Mouse (Mus musculus): ENCODE measurements around the gene Nme7. TPM values are rescaled to one million over a fixed set of nuclear protein-coding genes. Genes with fewer than 3 reads are reported as not detected.

The Nme7 gene
- polyA plus RNA-seq, 1 experiment from 2014 or later: 51.6 TPM

- Histone ChIP-seq H3K4me1 (ENCODE audit: control insufficient read depth, insufficient read depth, low read length) (no peaks in the 10 kb centered on the region), H3K4me3 (ENCODE audit: low read depth, low read length) (no peak overlapping the region), H3K9me3 (replicated peaks; ENCODE audit: control insufficient read depth, low read length) (no peaks in the 10 kb centered on the region), H3K27me3 (ENCODE audit: control insufficient read depth, insufficient read depth, low read length) (no peaks in the 10 kb centered on the region), H3K36me3 (replicated peaks; ENCODE audit: control insufficient read depth, insufficient read depth, low read depth, low read length) (no peaks in the 10 kb centered on the region), H3K4me2 (ENCODE audit: low read depth, low read length) (no peak overlapping the region), H3K27ac (replicated peaks; ENCODE audit: low read depth, low read length) (no peak overlapping the region), H3K9ac (replicated peaks; ENCODE audit: low read length) (no peak overlapping the region)
- ATAC-seq (replicated peaks; ENCODE audit: insufficient number of reproducible peaks, low FRiP score, low TSS enrichment, low read depth) (no peak), DNase-seq (ENCODE audit: low spot score) (no peak)
- WGBS: 94% methylated on average over 5 of the region's 5 CpGs
Observed at GRCm38 (mm10) chr1:164471632-164472031, 167.7 kb downstream of the Nme7 start.

- Histone ChIP-seq H3K4me1 (ENCODE audit: control insufficient read depth, insufficient read depth, low read length) (no peaks in the 10 kb centered on the region), H3K27me3 (ENCODE audit: control insufficient read depth, insufficient read depth, low read length) (no peaks in the 10 kb centered on the region), H3K27ac (replicated peaks; ENCODE audit: low read depth, low read length) (no peak overlapping the region), H3K4me3 (ENCODE audit: low read depth, low read length) (no peak overlapping the region), H3K9ac (replicated peaks; ENCODE audit: low read length) (no peak overlapping the region), H3K4me2 (ENCODE audit: low read depth, low read length) (no peak overlapping the region), H3K9me3 (replicated peaks; ENCODE audit: control insufficient read depth, low read length) (no peaks in the 10 kb centered on the region), H3K36me3 (replicated peaks; ENCODE audit: control insufficient read depth, insufficient read depth, low read depth, low read length) (no peaks in the 10 kb centered on the region)
- DNase-seq (ENCODE audit: low spot score) (no peak), ATAC-seq (replicated peaks; ENCODE audit: insufficient number of reproducible peaks, low FRiP score, low TSS enrichment, low read depth) (no peak)
- 87% methylated on average over 7 of the region's 7 CpGs for WGBS
Observed at GRCm38 (mm10) chr1:164473398-164473797, 169.5 kb downstream of the Nme7 start.

GRCm38 (mm10) chr1:164474310-164474709 is 170.4 kb downstream of the Nme7 start:
- no peak for ATAC-seq (replicated peaks; ENCODE audit: insufficient number of reproducible peaks, low FRiP score, low TSS enrichment, low read depth)
- Histone ChIP-seq H3K27ac (replicated peaks; ENCODE audit: low read depth, low read length) (no peak overlapping the region), H3K4me1 (ENCODE audit: control insufficient read depth, insufficient read depth, low read length) (no peaks in the 10 kb centered on the region), H3K4me2 (ENCODE audit: low read depth, low read length) (no peak overlapping the region), H3K9me3 (replicated peaks; ENCODE audit: control insufficient read depth, low read length) (no peaks in the 10 kb centered on the region), H3K36me3 (replicated peaks; ENCODE audit: control insufficient read depth, insufficient read depth, low read depth, low read length) (no peaks in the 10 kb centered on the region), H3K27me3 (ENCODE audit: control insufficient read depth, insufficient read depth, low read length) (no peaks in the 10 kb centered on the region), H3K9ac (replicated peaks; ENCODE audit: low read length) (no peak overlapping the region), H3K4me3 (ENCODE audit: low read depth, low read length) (no peak overlapping the region)
- DNase-seq (ENCODE audit: low spot score): no peak
- 93% methylated on average over 6 of the region's 6 CpGs for WGBS

GRCm38 (mm10) chr1:164474778-164475511 is 171.0 kb downstream of the Nme7 start:
- Histone ChIP-seq H3K4me3 (ENCODE audit: low read depth, low read length) (no peak overlapping the region), H3K9ac (replicated peaks; ENCODE audit: low read length) (no peak overlapping the region), H3K27ac (replicated peaks; ENCODE audit: low read depth, low read length) (no peak overlapping the region), H3K4me1 (ENCODE audit: control insufficient read depth, insufficient read depth, low read length) (no peaks in the 10 kb centered on the region), H3K36me3 (replicated peaks; ENCODE audit: control insufficient read depth, insufficient read depth, low read depth, low read length) (no peaks in the 10 kb centered on the region), H3K9me3 (replicated peaks; ENCODE audit: control insufficient read depth, low read length) (no peaks in the 10 kb centered on the region), H3K4me2 (ENCODE audit: low read depth, low read length) (no peak overlapping the region), H3K27me3 (ENCODE audit: control insufficient read depth, insufficient read depth, low read length) (no peaks in the 10 kb centered on the region)
- no peak for DNase-seq (ENCODE audit: low spot score)
- 71% methylated on average over 7 of the region's 7 CpGs for WGBS
- no peak for ATAC-seq (replicated peaks; ENCODE audit: insufficient number of reproducible peaks, low FRiP score, low TSS enrichment, low read depth)

GRCm38 (mm10) chr1:164475895-164476294 is 172.0 kb downstream of the Nme7 start:
- 76% methylated on average over 4 of the region's 4 CpGs for WGBS
- Histone ChIP-seq H3K4me2 (ENCODE audit: low read depth, low read length) (no peak overlapping the region), H3K4me1 (ENCODE audit: control insufficient read depth, insufficient read depth, low read length) (no peaks in the 10 kb centered on the region), H3K27ac (replicated peaks; ENCODE audit: low read depth, low read length) (no peak overlapping the region), H3K9me3 (replicated peaks; ENCODE audit: control insufficient read depth, low read length) (no peaks in the 10 kb centered on the region), H3K4me3 (ENCODE audit: low read depth, low read length) (no peak overlapping the region), H3K9ac (replicated peaks; ENCODE audit: low read length) (no peak overlapping the region), H3K36me3 (replicated peaks; ENCODE audit: control insufficient read depth, insufficient read depth, low read depth, low read length) (no peaks in the 10 kb centered on the region), H3K27me3 (ENCODE audit: control insufficient read depth, insufficient read depth, low read length) (no peaks in the 10 kb centered on the region)
- DNase-seq (ENCODE audit: low spot score) (no peak), ATAC-seq (replicated peaks; ENCODE audit: insufficient number of reproducible peaks, low FRiP score, low TSS enrichment, low read depth) (no peak)

- Histone ChIP-seq H3K9me3 (replicated peaks; ENCODE audit: control insufficient read depth, low read length) (no peaks in the 10 kb centered on the region), H3K36me3 (replicated peaks; ENCODE audit: control insufficient read depth, insufficient read depth, low read depth, low read length) (no peaks in the 10 kb centered on the region), H3K4me3 (ENCODE audit: low read depth, low read length) (no peak overlapping the region), H3K4me1 (ENCODE audit: control insufficient read depth, insufficient read depth, low read length) (no peaks in the 10 kb centered on the region), H3K4me2 (ENCODE audit: low read depth, low read length) (no peak overlapping the region), H3K27ac (replicated peaks; ENCODE audit: low read depth, low read length) (no peak overlapping the region), H3K27me3 (ENCODE audit: control insufficient read depth, insufficient read depth, low read length) (no peaks in the 10 kb centered on the region), H3K9ac (replicated peaks; ENCODE audit: low read length) (no peak overlapping the region)
- DNase-seq (ENCODE audit: low spot score): no peak
- WGBS: 78% methylated on average over 5 of the region's 5 CpGs
- ATAC-seq (replicated peaks; ENCODE audit: insufficient number of reproducible peaks, low FRiP score, low TSS enrichment, low read depth): no peak
Observed at GRCm38 (mm10) chr1:164480755-164481644, 177.1 kb downstream of the Nme7 start.

GRCm38 (mm10) chr1:164481645-164482354 is 177.9 kb downstream of the Nme7 start:
- no peak overlapping the region for H3K9ac ChIP-seq (replicated peaks; ENCODE audit: low read length)
- H3K4me3 ChIP-seq (ENCODE audit: low read depth, low read length): no peak overlapping the region
- no peaks in the 10 kb centered on the region for H3K9me3 ChIP-seq (replicated peaks; ENCODE audit: control insufficient read depth, low read length)
- H3K4me2 ChIP-seq (ENCODE audit: low read depth, low read length): no peak overlapping the region
- no peaks in the 10 kb centered on the region for H3K36me3 ChIP-seq (replicated peaks; ENCODE audit: control insufficient read depth, insufficient read depth, low read depth, low read length)
- no peaks in the 10 kb centered on the region for H3K4me1 ChIP-seq (ENCODE audit: control insufficient read depth, insufficient read depth, low read length)
- DNase-seq (ENCODE audit: low spot score) (no peak), ATAC-seq (replicated peaks; ENCODE audit: insufficient number of reproducible peaks, low FRiP score, low TSS enrichment, low read depth) (no peak)
- WGBS: 58% methylated on average over 9 of the region's 9 CpGs
- no peak overlapping the region for H3K27ac ChIP-seq (replicated peaks; ENCODE audit: low read depth, low read length)
- H3K27me3 ChIP-seq (ENCODE audit: control insufficient read depth, insufficient read depth, low read length): no peaks in the 10 kb centered on the region

All from embryonic facial prominence, embryonic 11.5 days (tissue).